Mouse (Mus musculus): ENCODE measurements at regions not wholly inside any gene's neighbourhood (a gene's known extent, or its start where the extent isn't known, plus 50 kb on each side); places are given as distances from the start of the nearest gene placed in this dataset.

GRCm38 (mm10) chr4:124526362-124526761 lies 84.2 kb downstream of the 3100002H09Rik start:
- TF ChIP-seq CTCF (IDR thresholded peaks at IDR 0.05; ENCODE audit: insufficient read depth, low read length) = no peak
- TF ChIP-seq POLR2A (IDR thresholded peaks at IDR 0.05; ENCODE audit: borderline replicate concordance, extremely low read depth, low read depth, low read length) = no peak

Measured in lung, adult 2 months (tissue).